10 mouse cellular contexts compared by ENCODE assay signal in genomic region chr17:56554122-56554551, GRCm38 (mm10). TPM values are rescaled to one million over a fixed set of nuclear protein-coding genes. Genes with fewer than 3 reads are reported as not detected.
DNase-seq lines count a peak whose midpoint lies in the region; ATAC-seq and TF ChIP-seq lines count a peak whose summit lies in the region.
"Had no signal": no experiment of that assay in that cellular context is flagged by ENCODE, and none has a peak within 500 bp of the region (broad histone marks: within the 10 kb centered on the region; RNA-seq: fewer than 3 reads in every experiment).

TSS of gene Gm20219 (minus strand) at chr17:56554387.

- H3K4me1 ChIP-seq in liver, postnatal 0 days (ENCODE audit: insufficient read depth) = no peaks in the 10 kb centered on the region
- no peaks in the 10 kb centered on the region for H3K4me1 ChIP-seq in limb, embryonic 10.5 days
- H3K4me1 ChIP-seq in small intestine, adult 2 months (ENCODE audit: control insufficient read depth, insufficient read depth, insufficient read length, low read length) = peaks cover 19% of the 10 kb centered on the region
- H3K4me1 ChIP-seq: heart, embryonic 15.5 days had no signal

- no peak within 1 kb of the TSS for H3K27ac ChIP-seq in liver, postnatal 0 days (ENCODE audit: low read depth)
- peak within 1 kb of the TSS; percentile 16; the same call in 1 of the 2 replicates for H3K27ac ChIP-seq in limb, embryonic 10.5 days
- H3K27ac ChIP-seq in small intestine, adult 2 months (ENCODE audit: insufficient read depth, low read depth, low read length) = no peak within 1 kb of the TSS
- H3K27ac ChIP-seq: heart, embryonic 15.5 days had no signal

- no peak within 1 kb of the TSS for H3K4me2 ChIP-seq in liver, postnatal 0 days (ENCODE audit: low read depth, low read length)
- H3K4me2 ChIP-seq: heart, embryonic 15.5 days had no signal

- TF ChIP-seq CTCF in liver, postnatal 0 days (IDR thresholded peaks at IDR 0.05; ENCODE audit: low read depth) = no peak
- no peak for TF ChIP-seq CTCF in small intestine, adult 2 months (IDR thresholded peaks at IDR 0.05; ENCODE audit: extremely low read depth, insufficient read length, insufficient replicate concordance, low read depth, low read length)

- no peak for TF ChIP-seq EP300 in liver, postnatal 0 days (IDR thresholded peaks at IDR 0.05; ENCODE audit: low read depth)

- H3K9me3 ChIP-seq in liver, postnatal 0 days (ENCODE audit: low read length) = no peaks in the 10 kb centered on the region
- H3K9me3 ChIP-seq in limb, embryonic 10.5 days (replicated peaks) = no peaks in the 10 kb centered on the region
- H3K9me3 ChIP-seq: heart, embryonic 15.5 days had no signal

- ATAC-seq in liver, postnatal 0 days = no peak; the same call in 1 of the 2 replicates
- no peak; the same call in 1 of the 2 replicates for ATAC-seq in megakaryocyte-erythroid progenitor cell, adult 5-6 weeks (replicated peaks; ENCODE audit: low FRiP score, low TSS enrichment, poor library complexity, severe bottlenecking)

- H3K9ac ChIP-seq in liver, postnatal 0 days (replicated peaks) = no peak within 1 kb of the TSS
- H3K9ac ChIP-seq: heart, embryonic 15.5 days had no signal

- no peak for TF ChIP-seq POLR2A in small intestine, adult 2 months (IDR thresholded peaks at IDR 0.05; ENCODE audit: low read depth, low read length)

- no peak within 1 kb of the TSS for H3K4me3 ChIP-seq in liver, postnatal 0 days (ENCODE audit: low read depth, low read length)
- H3K4me3 ChIP-seq in limb, embryonic 10.5 days = peak within 1 kb of the TSS; percentile 4; the same call in 1 of the 2 replicates
- peak within 1 kb of the TSS; percentile 47 for H3K4me3 ChIP-seq in small intestine, adult 2 months (ENCODE audit: low read depth, low read length)
- H3K4me3 ChIP-seq: heart, embryonic 15.5 days had no signal

- H3K27me3 ChIP-seq in liver, postnatal 0 days (ENCODE audit: insufficient read depth, low read length) = no peaks in the 10 kb centered on the region
- no peaks in the 10 kb centered on the region for H3K27me3 ChIP-seq in limb, embryonic 10.5 days (ENCODE audit: low read depth, poor library complexity, severe bottlenecking)
- no peaks in the 10 kb centered on the region for H3K27me3 ChIP-seq in small intestine, adult 2 months (ENCODE audit: control insufficient read depth, insufficient read depth, low read length)
- H3K27me3 ChIP-seq: heart, embryonic 15.5 days had no signal

- DNase-seq in liver = peak; percentile 29
- no peak for DNase-seq in liver, postnatal 0 days
- peak; percentile 77 for DNase-seq in fat pad, adult 2 months (ENCODE audit: extremely low read depth, low read depth, low spot score)
- no peak for DNase-seq in limb, embryonic 10.5 days (ENCODE audit: low spot score)
- no peak for DNase-seq in embryo, embryonic 10 days (ENCODE audit: low spot score)
- DNase-seq in heart, adult 9 months (ENCODE audit: low spot score in 2 of 2) = no peak
- DNase-seq: layer of hippocampus, postnatal 36 days had no signal

- H3K36me3 ChIP-seq in liver, postnatal 0 days (replicated peaks; ENCODE audit: insufficient read depth, low read length) = no peaks in the 10 kb centered on the region
- no peaks in the 10 kb centered on the region for H3K36me3 ChIP-seq in limb, embryonic 10.5 days
- no peaks in the 10 kb centered on the region for H3K36me3 ChIP-seq in small intestine, adult 2 months (ENCODE audit: control insufficient read depth, insufficient read depth, low read length)
- H3K36me3 ChIP-seq: heart, embryonic 15.5 days had no signal

- 70% methylated on average over 20 of the region's 20 CpGs for WGBS in liver, postnatal 0 days (ENCODE audit: insufficient replicate concordance)
- WGBS in limb, embryonic 10.5 days = 71% methylated on average over 20 of the region's 20 CpGs
- 43% methylated on average over 20 of the region's 20 CpGs for WGBS in small intestine, adult 2 months

RNA-seq across cellular contexts. Expression of gene Gm20219, which starts in this region (rescaled TPM):
- polyA plus RNA-seq in liver, postnatal 0 days (2015; fragmentation: Nextera tagmentation; extraction: Ambion mirVana) = 0.08 TPM in 2 replicates
- polyA plus RNA-seq in limb, embryonic 10.5 days (2016; fragmentation: Nextera tagmentation; extraction: Ambion mirVana) = 0.58 and 1.3 TPM in 2 replicates
- 2.7 TPM in 2 replicates for polyA plus RNA-seq in small intestine, adult 2 months (2012; rRNA removed)
- total RNA-seq in megakaryocyte-erythroid progenitor cell, adult 5-6 weeks (2014; fragmentation: Nextera tagmentation) = 2.8 TPM in 1 of 2 replicates, not detected in the other
- not detected in 2 replicates for total RNA-seq in megakaryocyte-erythroid progenitor cell, adult 5-6 weeks (2017)

Comparison
In these comparisons a context has a peak if more than half of its experiments do, and no peak if none do; other contexts are left out.
1. DNase-seq: peak in liver (single experiment) and fat pad, adult 2 months (single experiment); none in liver, postnatal 0 days (single experiment), limb, embryonic 10.5 days (single experiment), embryo, embryonic 10 days (single experiment) and heart, adult 9 months (0 of 2).